Mouse (Mus musculus) cortical plate, adult 2 months (tissue): Measurements from ENCODE around the gene Rhoj.

Experiments
- CTCF ChIP-seq: fragments of 200-500 bp; IDR thresholded peaks from 2 replicates; pipeline ENCODE4 v1.5.1; 2011; ENCODE audit warnings: mild to moderate bottlenecking, control low read depth, low read length; ENCODE audit not compliant: insufficient read depth; ENCODE audit errors: extremely low read depth
- POLR2A ChIP-seq: fragments of 200-500 bp; IDR thresholded peaks from 2 replicates; pipeline ENCODE4 v1.6.1; 2011; ENCODE audit warnings: mild to moderate bottlenecking, low read length, control low read depth; ENCODE audit not compliant: insufficient read depth; ENCODE audit errors: extremely low read depth

DNA sequence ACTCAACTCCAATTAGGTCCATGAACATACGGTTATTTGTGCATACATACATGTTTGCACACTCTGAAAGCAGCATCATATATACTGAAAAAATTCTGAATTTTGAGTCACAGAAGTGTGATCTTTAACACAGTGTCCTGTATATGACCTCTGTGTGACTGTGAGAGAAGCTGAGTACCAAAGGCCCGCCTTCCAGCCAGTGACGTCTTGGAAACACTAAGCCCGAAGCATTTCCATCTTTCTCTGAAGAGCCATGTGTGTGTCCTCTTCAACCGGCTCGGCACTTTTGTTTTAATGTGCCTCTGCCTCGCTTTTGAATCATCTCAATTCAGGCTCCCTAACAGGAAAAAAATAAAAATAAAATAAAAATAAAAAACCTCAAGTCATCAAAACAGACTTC lies 43.7 kb downstream of the Rhoj start:
- TF ChIP-seq CTCF (no peak), POLR2A (no peak)
